Mouse (Mus musculus) mesoderm, embryonic 11.5 days (tissue): Measurements from ENCODE around the gene Dazap2.
A peak's percentile ranks its signal among the peaks of the same experiment; 100 is the strongest.

Experiments used
- DNase-seq: peaks from one replicate; pipeline ENCODE4 v3.0.0-alpha.2; 2012; ENCODE audit warnings: low read depth, low spot score

Dazap2 gene

GRCm38 (mm10) chr15:100636700-100637501 lies 21.8 kb downstream of the Dazap2 start, which contains the start of gene Smagp:
Gene Smagp, minus strand, starts transcription at chr15:100636940.
- no peak for DNase-seq

GRCm38 (mm10) chr15:100637661-100638060 lies 22.5 kb downstream of the Dazap2 start:
- DNase-seq = no peak

GRCm38 (mm10) chr15:100639972-100640750 lies 25.0 kb downstream of the Dazap2 start:
- no peak for DNase-seq

GRCm38 (mm10) chr15:100641226-100641810 lies 26.2 kb downstream of the Dazap2 start:
- no peak for DNase-seq

GRCm38 (mm10) chr15:100642451-100642850 lies 27.3 kb downstream of the Dazap2 start:
- no peak for DNase-seq

- DNase-seq = no peak
Measured at GRCm38 (mm10) chr15:100646161-100646560, 31.0 kb downstream of the Dazap2 start.

GRCm38 (mm10) chr15:100650111-100650510 lies 35.0 kb downstream of the Dazap2 start:
- no peak for DNase-seq

- no peak for DNase-seq
Measured at GRCm38 (mm10) chr15:100651610-100652009, 36.5 kb downstream of the Dazap2 start.

GRCm38 (mm10) chr15:100654271-100654670 lies 39.1 kb downstream of the Dazap2 start:
- no peak for DNase-seq

GRCm38 (mm10) chr15:100655201-100655600 lies 40.1 kb downstream of the Dazap2 start:
- no peak for DNase-seq

- DNase-seq = no peak
Measured at GRCm38 (mm10) chr15:100660306-100660705, 45.2 kb downstream of the Dazap2 start.

GRCm38 (mm10) chr15:100660805-100661204 lies 45.7 kb downstream of the Dazap2 start:
- DNase-seq = no peak

GRCm38 (mm10) chr15:100664813-100665274 lies 49.7 kb downstream of the Dazap2 start:
- DNase-seq = no peak

- no peak for DNase-seq
Measured at GRCm38 (mm10) chr15:100665411-100666218, 50.5 kb downstream of the Dazap2 start.

- peak; percentile 35 for DNase-seq
Measured at GRCm38 (mm10) chr15:100666219-100666696, 51.1 kb downstream of the Dazap2 start.

- DNase-seq = no peak
Measured at GRCm38 (mm10) chr15:100666851-100667250, 51.7 kb downstream of the Dazap2 start.

GRCm38 (mm10) chr15:100667420-100667819 lies 52.3 kb downstream of the Dazap2 start:
- DNase-seq = no peak

GRCm38 (mm10) chr15:100667871-100668545 lies 52.9 kb downstream of the Dazap2 start:
- DNase-seq = no peak

GRCm38 (mm10) chr15:100669337-100669736 lies 54.2 kb downstream of the Dazap2 start, which contains the start of gene Bin2:
Gene Bin2, minus strand, starts transcription at chr15:100669553.
- DNase-seq = no peak

- DNase-seq = no peak
Measured at GRCm38 (mm10) chr15:100670004-100670403, 54.9 kb downstream of the Dazap2 start.
